Mouse (Mus musculus) embryonic facial prominence, embryonic 15.5 days (tissue): ENCODE data around the gene Zdhhc7. TPM values are rescaled to one million over a fixed set of nuclear protein-coding genes. Genes with fewer than 3 reads are reported as not detected.

Source experiments
- ATAC-seq: fragments of 200-750 bp; cut with Nextera tagmentation; 2 replicates; pipeline ENCODE4 v1.8.0; 2017; ENCODE audit warnings: low read depth, moderate TSS enrichment; ENCODE audit not compliant: insufficient number of reproducible peaks, low FRiP score, low TSS enrichment
- H3K27ac ChIP-seq: fragments of 300-500 bp; sonication (generic); replicated peaks from 2 replicates; pipeline ENCODE4 v1.5.1; 2015; ENCODE audit warnings: mild to moderate bottlenecking, inconsistent platforms
- H3K27me3 ChIP-seq: fragments of 300-500 bp; sonication (generic); 2 replicates; pipeline ENCODE4 v1.6.1; 2015; ENCODE audit warnings: inconsistent platforms
- H3K36me3 ChIP-seq: fragments of 300-500 bp; sonication (generic); 2 replicates; pipeline ENCODE4 v1.6.1; 2015; ENCODE audit warnings: mild to moderate bottlenecking, inconsistent platforms
- H3K4me1 ChIP-seq: fragments of 300-500 bp; sonication (generic); 2 replicates; pipeline ENCODE4 v1.6.1; 2015; ENCODE audit warnings: inconsistent platforms
- H3K4me2 ChIP-seq: fragments of 300-500 bp; sonication (generic); replicated peaks from 2 replicates; pipeline ENCODE4 v1.6.1; 2015; ENCODE audit warnings: mild to moderate bottlenecking, inconsistent platforms
- H3K4me3 ChIP-seq: fragments of 300-500 bp; sonication (generic); replicated peaks from 2 replicates; pipeline ENCODE4 v1.5.1; 2015; ENCODE audit warnings: mild to moderate bottlenecking, inconsistent platforms
- H3K9ac ChIP-seq: fragments of 300-500 bp; sonication (generic); 2 replicates; pipeline ENCODE4 v1.6.1; 2015; ENCODE audit warnings: inconsistent platforms
- H3K9me3 ChIP-seq: fragments of 300-500 bp; sonication (generic); replicated peaks from 2 replicates; pipeline ENCODE4 v1.6.1; 2016; ENCODE audit warnings: inconsistent platforms
- WGBS: fragments of 180-500 bp; shearing (Covaris S2); methylation state at CpG from one replicate; pipeline ENCODE4 v1.1.7; 2015; 5-methylcytosine and 5-hydroxymethylcytosine counted together
- polyA plus RNA-seq: library from polyadenylated mRNA; unstranded; fragments of >200 nt; fragmentation: Nextera tagmentation; extraction: Ambion mirVana; gene quantifications from 2 replicates; pipeline ENCODE4 v1.2.1, GENCODE M21; 2015

Gene Zdhhc7
- polyA plus RNA-seq, 1 experiment from 2014 or later, result 31.3 TPM

DNA sequence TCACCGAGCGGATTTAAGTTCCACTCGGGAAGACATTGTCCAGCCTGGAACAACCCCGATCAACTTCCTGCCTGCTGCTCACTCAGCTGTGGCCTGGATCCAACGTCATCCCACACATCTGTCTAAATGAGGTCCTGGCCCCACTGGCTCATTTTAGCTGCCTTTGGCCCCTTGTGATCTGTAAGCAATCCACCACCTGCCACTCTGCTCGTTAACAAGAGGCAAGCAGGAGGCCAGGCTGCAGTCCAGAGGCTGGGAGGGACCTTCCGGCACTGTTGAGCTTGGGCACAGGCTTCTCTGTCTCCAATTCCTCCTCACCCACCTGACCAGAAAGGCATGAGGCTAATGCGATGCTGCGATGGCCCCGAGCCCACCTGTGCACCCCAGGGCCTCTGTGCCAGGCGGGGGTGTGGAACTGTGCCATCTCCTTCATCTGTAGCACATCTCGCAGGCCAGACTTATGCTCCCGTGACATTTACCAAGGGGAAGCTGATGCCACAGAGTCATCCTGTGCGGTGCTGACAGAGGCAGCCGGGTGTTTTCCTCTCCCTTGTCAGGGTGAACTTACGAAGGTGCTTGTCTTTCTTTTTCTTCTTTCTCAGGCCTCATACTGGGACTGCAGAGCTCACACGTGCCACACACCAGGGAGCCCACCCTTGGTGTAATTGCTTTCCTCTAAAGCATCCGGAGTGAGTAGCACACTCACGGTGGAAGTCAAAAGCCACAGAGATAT is 33.2 kb downstream of the Zdhhc7 start:
- Histone ChIP-seq H3K4me2 (no peak overlapping the region), H3K9ac (no peak overlapping the region), H3K27ac (no peak overlapping the region), H3K27me3 (no peaks in the 10 kb centered on the region), H3K36me3 (no peaks in the 10 kb centered on the region), H3K4me3 (no peak overlapping the region), H3K9me3 (no peaks in the 10 kb centered on the region), H3K4me1 (peaks cover 30% of the 10 kb centered on the region)
- no peak for ATAC-seq
- 48% methylated on average over 19 of the region's 19 CpGs for WGBS

DNA sequence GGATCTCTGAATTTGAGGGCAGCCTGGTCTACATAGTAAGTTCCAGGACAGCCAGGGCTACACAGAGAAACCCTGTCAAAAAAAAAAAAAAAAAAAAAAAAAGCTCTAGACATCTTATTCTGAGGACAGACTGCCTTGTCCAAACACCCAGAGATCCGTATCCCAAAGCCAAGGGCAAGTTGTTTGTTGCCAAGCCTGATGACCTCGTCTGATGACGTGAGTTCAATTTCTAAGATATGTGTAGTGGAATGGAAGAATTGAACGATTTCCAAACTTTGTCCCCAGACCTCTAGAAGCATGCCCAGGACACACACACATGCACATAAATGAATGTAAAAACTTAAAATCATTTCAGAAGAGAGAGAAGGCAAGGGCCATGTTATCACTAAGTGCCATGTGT is 35.1 kb downstream of the Zdhhc7 start:
- H3K27me3 ChIP-seq, result no peaks in the 10 kb centered on the region
- ATAC-seq, result no peak
- H3K4me1 ChIP-seq, result peaks cover 13% of the 10 kb centered on the region; the same call in 1 of the 2 replicates
- no peak overlapping the region for H3K4me3 ChIP-seq
- H3K4me2 ChIP-seq, result no peak overlapping the region
- WGBS, result 92% methylated on average over 4 of the region's 4 CpGs
- H3K36me3 ChIP-seq, result no peaks in the 10 kb centered on the region
- no peak overlapping the region for H3K9ac ChIP-seq
- H3K27ac ChIP-seq, result no peak overlapping the region
- no peaks in the 10 kb centered on the region for H3K9me3 ChIP-seq

- ATAC-seq, result no peak
These were observed 35.7 kb downstream of the Zdhhc7 start for GRCm38 (mm10) chr8:120065611-120066010.

DNA sequence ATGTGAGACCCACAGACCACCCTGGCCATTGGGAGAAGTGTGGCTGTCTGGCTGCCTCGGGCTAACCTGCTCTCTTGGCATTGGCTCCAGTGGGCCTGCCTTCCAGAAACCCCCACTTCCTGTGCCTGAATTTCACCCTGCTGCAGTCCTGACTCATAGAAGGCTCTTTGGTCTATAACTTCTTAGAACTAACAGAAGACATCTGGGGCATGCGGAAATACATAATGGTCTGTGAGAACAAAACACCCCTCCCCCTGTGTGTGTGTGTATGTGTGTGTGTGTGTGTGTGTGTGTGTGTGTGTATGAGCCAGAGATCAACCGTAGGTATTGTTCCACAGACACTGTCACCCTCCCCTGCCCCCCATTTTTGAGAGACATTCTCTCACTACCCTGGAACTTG is 38.0 kb downstream of the Zdhhc7 start:
- Histone ChIP-seq H3K9ac (no peak overlapping the region), H3K4me2 (no peak overlapping the region), H3K4me1 (peaks cover 12% of the 10 kb centered on the region; the same call in 1 of the 2 replicates), H3K9me3 (no peaks in the 10 kb centered on the region), H3K4me3 (no peak overlapping the region), H3K36me3 (no peaks in the 10 kb centered on the region), H3K27me3 (no peaks in the 10 kb centered on the region), H3K27ac (no peak overlapping the region)
- WGBS, result 50% methylated on average over 3 of the region's 3 CpGs
- no peak for ATAC-seq

More at GRCm38 (mm10) chr8:120065611-120066010, 35.7 kb downstream of the Zdhhc7 start:
- H3K27ac ChIP-seq, result no peak overlapping the region
- no peak overlapping the region for H3K4me3 ChIP-seq
- no peak overlapping the region for H3K9ac ChIP-seq
- H3K4me2 ChIP-seq, result no peak overlapping the region
- no peaks in the 10 kb centered on the region for H3K27me3 ChIP-seq
- peaks cover 13% of the 10 kb centered on the region; the same call in 1 of the 2 replicates for H3K4me1 ChIP-seq
- no peaks in the 10 kb centered on the region for H3K9me3 ChIP-seq
- H3K36me3 ChIP-seq, result no peaks in the 10 kb centered on the region
- 89% methylated on average over 8 of the region's 8 CpGs for WGBS

DNA sequence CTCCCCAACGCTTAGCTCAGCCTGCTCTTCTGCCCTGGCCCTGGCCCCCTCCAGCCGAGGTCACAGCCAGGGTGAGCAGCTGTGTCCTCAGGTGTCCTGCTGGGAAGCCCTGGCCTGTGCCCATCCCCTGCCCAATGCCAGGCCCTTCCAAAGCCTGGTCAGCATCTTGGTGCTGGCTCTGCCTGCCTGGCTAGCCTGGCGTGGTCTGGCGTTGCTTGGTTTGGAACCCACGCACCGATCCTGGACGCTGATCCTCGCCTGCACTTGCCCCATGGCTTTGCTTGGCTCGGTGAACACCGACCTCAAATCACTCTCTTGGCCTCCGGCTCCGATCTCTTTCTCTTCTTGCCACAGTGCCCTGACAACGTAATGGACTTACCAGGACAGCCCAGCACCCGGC is 38.5 kb downstream of the Zdhhc7 start:
- no peak for ATAC-seq
- Histone ChIP-seq H3K4me3 (no peak overlapping the region), H3K27ac (no peak overlapping the region), H3K36me3 (no peaks in the 10 kb centered on the region), H3K9ac (no peak overlapping the region), H3K27me3 (no peaks in the 10 kb centered on the region), H3K4me2 (no peak overlapping the region), H3K4me1 (peaks cover 7% of the 10 kb centered on the region; the same call in 1 of the 2 replicates), H3K9me3 (no peaks in the 10 kb centered on the region)
- WGBS, result 88% methylated on average over 14 of the region's 14 CpGs

- no peak for ATAC-seq
- no peak overlapping the region for H3K4me2 ChIP-seq
- H3K9ac ChIP-seq, result no peak overlapping the region
- H3K9me3 ChIP-seq, result no peaks in the 10 kb centered on the region
- no peaks in the 10 kb centered on the region for H3K36me3 ChIP-seq
- no peak overlapping the region for H3K4me3 ChIP-seq
- peaks cover 8% of the 10 kb centered on the region for H3K4me1 ChIP-seq
- H3K27ac ChIP-seq, result no peak overlapping the region
- WGBS, result 53% methylated on average over 2 of the region's 2 CpGs
- H3K27me3 ChIP-seq, result no peaks in the 10 kb centered on the region
These were observed 44.2 kb downstream of the Zdhhc7 start for GRCm38 (mm10) chr8:120057078-120057477.

- ATAC-seq, result no peak
- H3K4me3 ChIP-seq, result no peak overlapping the region
- H3K36me3 ChIP-seq, result no peaks in the 10 kb centered on the region
- H3K9ac ChIP-seq, result no peak overlapping the region
- H3K4me1 ChIP-seq, result peaks cover 24% of the 10 kb centered on the region
- H3K27ac ChIP-seq, result no peak overlapping the region
- 84% methylated on average over 3 of the region's 3 CpGs for WGBS
- no peak overlapping the region for H3K4me2 ChIP-seq
- no peaks in the 10 kb centered on the region for H3K9me3 ChIP-seq
- H3K27me3 ChIP-seq, result no peaks in the 10 kb centered on the region
These were observed 46.4 kb downstream of the Zdhhc7 start for GRCm38 (mm10) chr8:120054833-120055232.

- peaks cover 24% of the 10 kb centered on the region for H3K4me1 ChIP-seq
- no peak overlapping the region for H3K9ac ChIP-seq
- peak overlapping the region; percentile 45; the same call in 1 of the 2 replicates for H3K27ac ChIP-seq
- WGBS, result 69% methylated on average over 8 of the region's 8 CpGs
- ATAC-seq, result no peak
- no peak overlapping the region for H3K4me2 ChIP-seq
- no peaks in the 10 kb centered on the region for H3K36me3 ChIP-seq
- H3K9me3 ChIP-seq, result no peaks in the 10 kb centered on the region
- H3K27me3 ChIP-seq, result no peaks in the 10 kb centered on the region
- no peak overlapping the region for H3K4me3 ChIP-seq
These were observed 49.0 kb downstream of the Zdhhc7 start for GRCm38 (mm10) chr8:120052318-120052717.

GRCm38 (mm10) chr8:120051908-120052307 is 49.4 kb downstream of the Zdhhc7 start:
- Histone ChIP-seq H3K27me3 (no peaks in the 10 kb centered on the region), H3K4me3 (no peak overlapping the region), H3K36me3 (no peaks in the 10 kb centered on the region), H3K9ac (no peak overlapping the region), H3K9me3 (no peaks in the 10 kb centered on the region), H3K4me2 (no peak overlapping the region), H3K27ac (peak overlapping the region; percentile 45; the same call in 1 of the 2 replicates), H3K4me1 (peaks cover 25% of the 10 kb centered on the region)
- no peak for ATAC-seq
- whole genome bisulfite sequencing, result 43% methylated on average over 4 of the region's 4 CpGs

GRCm38 (mm10) chr8:120051006-120051405 is 50.3 kb downstream of the Zdhhc7 start:
- peaks cover 34% of the 10 kb centered on the region for H3K4me1 ChIP-seq
- H3K9ac ChIP-seq, result no peak overlapping the region
- H3K4me2 ChIP-seq, result no peak overlapping the region
- H3K9me3 ChIP-seq, result no peaks in the 10 kb centered on the region
- 35% methylated on average over 4 of the region's 4 CpGs for WGBS
- no peaks in the 10 kb centered on the region for H3K36me3 ChIP-seq
- no peak overlapping the region for H3K4me3 ChIP-seq
- H3K27ac ChIP-seq, result 0 out of 2 replicates have a peak overlapping the region, but pooled peaks have one; percentile 23
- no peak for ATAC-seq
- H3K27me3 ChIP-seq, result no peaks in the 10 kb centered on the region

DNA sequence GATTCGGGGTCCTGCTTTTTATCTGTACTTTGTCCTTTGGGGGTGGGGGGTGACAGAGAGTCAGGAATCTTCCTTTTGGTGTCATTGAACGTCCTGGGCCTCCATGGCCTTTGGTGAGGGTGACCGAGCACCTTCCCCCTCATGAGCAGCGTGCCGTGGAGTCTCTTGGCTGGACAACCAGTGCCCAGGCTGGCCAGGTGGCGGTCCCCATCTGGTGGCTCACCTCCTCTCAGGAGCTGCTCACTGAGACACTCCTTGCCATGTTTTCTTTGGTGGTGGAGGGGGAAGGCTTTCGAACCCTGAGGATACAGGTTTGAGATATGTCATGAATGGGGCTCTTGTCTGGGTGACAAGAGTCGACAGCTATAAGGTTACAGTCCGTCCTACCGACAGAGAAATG is 50.9 kb downstream of the Zdhhc7 start:
- Histone ChIP-seq H3K27ac (no peak overlapping the region), H3K4me3 (no peak overlapping the region), H3K9ac (no peak overlapping the region), H3K27me3 (no peaks in the 10 kb centered on the region), H3K36me3 (no peaks in the 10 kb centered on the region), H3K4me1 (peaks cover 40% of the 10 kb centered on the region), H3K9me3 (no peaks in the 10 kb centered on the region), H3K4me2 (no peak overlapping the region)
- no peak for ATAC-seq
- 60% methylated on average over 10 of the region's 10 CpGs for WGBS

DNA sequence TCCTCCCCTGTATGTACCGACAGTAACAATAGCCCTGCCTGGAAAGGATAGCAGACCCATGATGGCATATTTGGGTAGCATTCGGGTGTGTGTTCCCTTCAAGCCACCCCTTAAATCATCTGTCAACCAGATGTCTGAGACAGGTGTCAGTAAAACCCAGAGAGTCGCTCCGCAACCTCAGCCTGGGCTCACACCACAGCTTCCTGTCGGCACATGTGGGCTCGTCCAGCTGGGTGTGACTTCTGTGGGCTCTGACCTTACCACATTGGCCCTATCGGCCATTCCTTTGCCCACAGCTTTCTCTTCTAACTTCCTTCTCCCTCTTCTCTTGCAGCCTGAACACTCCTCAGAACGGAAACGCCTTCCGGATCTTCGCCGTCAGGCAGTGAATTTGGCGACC is 51.3 kb downstream of the Zdhhc7 start:
- ATAC-seq, result no peak
- Histone ChIP-seq H3K4me2 (no peak overlapping the region), H3K4me3 (no peak overlapping the region), H3K9ac (no peak overlapping the region), H3K36me3 (no peaks in the 10 kb centered on the region), H3K9me3 (no peaks in the 10 kb centered on the region), H3K4me1 (peaks cover 40% of the 10 kb centered on the region), H3K27me3 (no peaks in the 10 kb centered on the region), H3K27ac (no peak overlapping the region)
- 53% methylated on average over 13 of the region's 13 CpGs for WGBS
